Mouse (Mus musculus) liver, adult 2 months (tissue): Measurements from ENCODE around the gene Apobec4. TPM values are rescaled to one million over a fixed set of nuclear protein-coding genes. Genes with fewer than 3 reads are reported as not detected.

ENCODE experiments used
- DNase-seq: peaks from one replicate; pipeline ENCODE4 v3.0.0-alpha.2; 2011; ENCODE audit warnings: low read depth, low spot score; ENCODE audit errors: extremely low read depth
- H3K27ac ChIP-seq: fragments of 200-500 bp; replicated peaks from 2 replicates; pipeline ENCODE4 v1.5.1; 2012; ENCODE audit warnings: low read depth, mild to moderate bottlenecking, control low read depth, inconsistent platforms, low read length; ENCODE audit not compliant: insufficient read depth
- H3K27me3 ChIP-seq: fragments of 200-500 bp; 2 replicates; pipeline ENCODE4 v1.6.1; 2012; ENCODE audit warnings: mild to moderate bottlenecking, moderate library complexity, low read length, inconsistent platforms; ENCODE audit not compliant: control insufficient read depth, insufficient read depth
- H3K36me3 ChIP-seq: fragments of 200-500 bp; 2 replicates; pipeline ENCODE4 v1.6.1; 2012; ENCODE audit warnings: low read length, inconsistent platforms; ENCODE audit not compliant: control insufficient read depth, insufficient read depth
- H3K4me1 ChIP-seq: fragments of 200-500 bp; 2 replicates; pipeline ENCODE4 v1.6.1; 2011; ENCODE audit warnings: low read length; ENCODE audit not compliant: control insufficient read depth, insufficient read depth
- H3K4me3 ChIP-seq: fragments of 200-500 bp; 2 replicates; pipeline ENCODE4 v1.5.1; 2011; ENCODE audit warnings: low read depth, mild to moderate bottlenecking, control low read depth, low read length, moderate library complexity; ENCODE audit not compliant: insufficient read depth
- H3K79me2 ChIP-seq: fragments of 200-500 bp; 2 replicates; pipeline ENCODE4 v1.6.1; 2012; ENCODE audit warnings: inconsistent platforms, mild to moderate bottlenecking, low read length, moderate library complexity; ENCODE audit not compliant: control insufficient read depth, insufficient read depth
- H3K9ac ChIP-seq: fragments of 200-500 bp; 2 replicates; pipeline ENCODE4 v1.6.1; 2012; ENCODE audit warnings: low read depth, mild to moderate bottlenecking, control low read depth, inconsistent platforms, low read length
- CTCF ChIP-seq: fragments of 200-500 bp; IDR thresholded peaks from 2 replicates; pipeline ENCODE4 v1.5.1; 2011; ENCODE audit warnings: low read depth, low read length, control low read depth
- POLR2A ChIP-seq: fragments of 200-500 bp; IDR thresholded peaks from 2 replicates; pipeline ENCODE4 v1.6.1; 2011; ENCODE audit warnings: low read length, control low read depth; ENCODE audit not compliant: insufficient read depth; ENCODE audit errors: extremely low read depth
- whole genome bisulfite sequencing: fragments of 180-500 bp; shearing (Covaris S2); methylation state at CpG from one replicate; pipeline ENCODE4 v1.1.7; 2018; 5-methylcytosine and 5-hydroxymethylcytosine counted together
- polyA plus RNA-seq: library from polyadenylated mRNA; depleted of rRNA; stranded (reverse); fragments of >200 nt; gene quantifications from 2 replicates; pipeline ENCODE4 v1.2.3, GENCODE M21; 2012; rRNA removed
- total RNA-seq: library from RNA; depleted of rRNA; stranded (reverse); fragments of >200 nt; gene quantifications from 2 replicates; pipeline ENCODE4 v1.2.3, GENCODE M21; 2014; rRNA removed

Gene Apobec4
- total RNA-seq (not detected in 2 replicates), polyA plus RNA-seq (0.07 TPM in 1 of 2 replicates, not detected in the other)

GRCm38 (mm10) chr1:152750312-152750965, at the start of gene Apobec4:
Apobec4 (plus strand) TSS chr1:152750551.
- Histone ChIP-seq H3K4me1 (no peaks in the 10 kb centered on the region), H3K9ac (no peak within 1 kb of the TSS), H3K27ac (no peak within 1 kb of the TSS), H3K36me3 (no peaks in the 10 kb centered on the region), H3K79me2 (no peaks in the 10 kb centered on the region), H3K27me3 (no peaks in the 10 kb centered on the region), H3K4me3 (no peak within 1 kb of the TSS)
- DNase-seq, result no peak
- TF ChIP-seq CTCF (no peak), POLR2A (no peak)
- 67% methylated on average over 13 of the region's 13 CpGs for WGBS

DNA sequence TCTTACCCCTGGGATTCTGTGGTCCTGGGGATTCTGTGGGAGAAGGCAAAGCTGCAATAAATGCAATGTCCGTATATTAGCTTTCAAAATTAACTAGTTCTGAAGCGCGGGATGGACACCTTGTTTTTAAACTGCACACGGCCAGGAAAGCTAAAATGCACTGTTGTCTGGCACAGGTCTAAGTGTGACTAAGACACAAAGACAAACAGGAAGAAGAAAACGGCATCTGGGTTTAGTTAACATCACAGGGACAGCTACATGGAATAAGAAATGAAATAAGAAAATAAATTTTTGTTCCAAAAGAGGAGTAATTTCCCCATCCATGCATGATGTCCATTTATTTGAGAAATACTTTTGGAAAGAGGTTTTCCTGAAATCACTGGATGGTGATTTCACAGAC, 49.3 kb upstream of the Apobec4 start:
- 87% methylated on average over 5 of the region's 5 CpGs for WGBS
- no peak for DNase-seq

GRCm38 (mm10) chr1:152702920-152703319, 47.4 kb upstream of the Apobec4 start:
- H3K36me3 ChIP-seq, result no peaks in the 10 kb centered on the region
- no peak overlapping the region for H3K27ac ChIP-seq
- H3K4me3 ChIP-seq, result no peak overlapping the region
- no peak overlapping the region for H3K9ac ChIP-seq
- WGBS, result 82% methylated on average over 6 of the region's 6 CpGs
- H3K4me1 ChIP-seq, result no peaks in the 10 kb centered on the region
- no peaks in the 10 kb centered on the region for H3K27me3 ChIP-seq
- TF ChIP-seq POLR2A, result no peak
- TF ChIP-seq CTCF, result no peak
- H3K79me2 ChIP-seq, result no peaks in the 10 kb centered on the region
- DNase-seq, result no peak

More for the DNA sequence above, 49.3 kb upstream of the Apobec4 start:
- Histone ChIP-seq H3K9ac (no peak overlapping the region), H3K27ac (no peak overlapping the region), H3K79me2 (no peaks in the 10 kb centered on the region), H3K4me3 (no peak overlapping the region), H3K27me3 (no peaks in the 10 kb centered on the region), H3K4me1 (no peaks in the 10 kb centered on the region), H3K36me3 (no peaks in the 10 kb centered on the region)
- TF ChIP-seq CTCF (no peak), POLR2A (no peak)

GRCm38 (mm10) chr1:152703941-152704340, 46.4 kb upstream of the Apobec4 start:
- no peak for DNase-seq
- Histone ChIP-seq H3K27ac (no peak overlapping the region), H3K9ac (no peak overlapping the region), H3K36me3 (no peaks in the 10 kb centered on the region), H3K27me3 (no peaks in the 10 kb centered on the region), H3K4me3 (no peak overlapping the region), H3K79me2 (no peaks in the 10 kb centered on the region), H3K4me1 (no peaks in the 10 kb centered on the region)
- TF ChIP-seq CTCF, result no peak
- WGBS, result 57% methylated on average over 6 of the region's 6 CpGs

DNA sequence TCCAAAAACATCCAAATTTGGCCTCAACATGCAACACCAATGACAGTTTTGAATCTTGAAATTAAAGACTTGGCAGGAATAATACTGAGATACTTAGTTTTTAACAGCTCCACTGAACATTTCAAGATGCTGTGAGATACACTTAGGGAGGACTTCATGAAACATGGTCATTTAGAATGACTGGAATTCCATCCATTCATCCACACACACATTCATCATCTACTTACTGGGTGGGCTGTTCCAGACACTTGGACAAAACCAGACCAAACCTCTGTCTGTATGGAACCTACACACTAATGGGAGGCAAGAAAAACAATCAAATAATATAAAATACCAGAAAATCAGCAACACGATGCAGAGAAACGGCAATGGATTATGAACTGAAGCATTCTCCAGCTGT, 42.8 kb upstream of the Apobec4 start:
- no peak overlapping the region for H3K27ac ChIP-seq
- no peak for DNase-seq
- H3K27me3 ChIP-seq, result no peaks in the 10 kb centered on the region
- H3K79me2 ChIP-seq, result no peaks in the 10 kb centered on the region
- no peaks in the 10 kb centered on the region for H3K4me1 ChIP-seq
- no peak overlapping the region for H3K9ac ChIP-seq
- H3K4me3 ChIP-seq, result no peak overlapping the region
- TF ChIP-seq POLR2A (no peak), CTCF (no peak)
- WGBS, result 94% methylated on average over 2 of the region's 2 CpGs
- H3K36me3 ChIP-seq, result no peaks in the 10 kb centered on the region

DNA sequence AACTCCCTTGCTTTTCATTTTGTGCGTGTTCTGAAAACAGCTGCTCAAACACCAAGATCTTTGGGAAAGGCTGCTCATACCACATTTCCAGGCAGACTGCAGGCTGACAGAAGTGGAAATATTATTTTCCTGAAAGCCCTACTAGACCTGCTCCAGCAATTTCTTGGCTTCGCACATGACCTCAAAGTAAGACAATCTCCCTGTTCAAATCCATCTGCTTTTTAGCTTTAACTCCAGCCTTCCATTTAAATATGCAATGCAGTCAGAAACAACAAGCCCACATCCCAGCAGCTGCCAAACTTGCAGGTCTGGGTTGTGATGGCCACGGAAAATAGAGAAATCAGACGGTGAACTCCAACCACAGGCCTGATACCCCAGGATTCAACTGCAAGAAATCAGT, 39.3 kb upstream of the Apobec4 start:
- no peak overlapping the region for H3K27ac ChIP-seq
- H3K27me3 ChIP-seq, result no peaks in the 10 kb centered on the region
- DNase-seq, result no peak
- no peaks in the 10 kb centered on the region for H3K36me3 ChIP-seq
- 91% methylated on average over 4 of the region's 4 CpGs for WGBS
- no peak overlapping the region for H3K4me3 ChIP-seq
- no peaks in the 10 kb centered on the region for H3K4me1 ChIP-seq
- H3K79me2 ChIP-seq, result no peaks in the 10 kb centered on the region
- no peak overlapping the region for H3K9ac ChIP-seq
- no peak for TF ChIP-seq CTCF
- TF ChIP-seq POLR2A, result no peak
